Mouse (Mus musculus) left cerebral cortex, adult 9 months (tissue): ENCODE results near the gene Rrad.
"Not testable (repeated sequence)": the region's sequence is repeated elsewhere in the genome, so short reads cannot be mapped to it uniquely, and the experiment has no call there.

Experiments used
- DNase-seq, 2 experiments: peaks; one replicate each; pipeline ENCODE4 v3.0.0; 2022; ENCODE audit warnings: low spot score in 2 of 2

Gene Rrad

DNA sequence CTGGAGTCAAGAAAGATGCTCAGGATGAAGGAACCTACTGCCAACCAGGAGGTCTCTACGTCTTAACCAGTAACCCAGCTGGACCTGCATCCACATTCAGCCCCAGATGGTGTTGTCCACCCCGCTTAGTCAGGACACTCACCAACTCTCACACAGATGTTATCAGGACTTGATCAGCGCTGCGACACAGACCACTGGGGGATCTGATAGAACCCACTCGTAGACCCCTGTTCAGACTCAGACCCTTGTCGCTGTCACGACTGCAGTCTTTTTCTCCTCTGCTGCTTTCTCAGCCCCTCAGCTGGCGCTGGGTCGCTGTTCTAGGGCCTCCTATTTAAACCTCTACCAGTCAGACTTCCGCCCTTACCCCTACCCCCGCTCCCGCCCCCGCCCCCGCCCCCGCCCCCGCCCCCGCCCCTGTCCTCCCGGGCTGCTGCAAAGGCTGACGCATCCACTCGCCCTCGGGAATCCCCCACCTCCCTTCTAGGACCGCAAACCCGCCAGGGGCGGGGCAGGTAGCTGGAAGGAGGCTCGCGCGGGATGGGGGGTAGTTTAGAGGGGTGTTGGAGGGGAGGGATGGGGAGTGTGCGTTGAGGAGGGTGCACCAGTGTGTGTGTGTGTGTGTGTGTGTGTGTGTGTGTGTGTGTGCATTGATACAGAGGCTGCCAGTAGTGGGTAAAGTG lies at the start of gene Rrad:
TSS of gene Rrad (minus strand) at position 347 of the 683 bp plus-strand sequence.
- DNase-seq = no peak

DNA sequence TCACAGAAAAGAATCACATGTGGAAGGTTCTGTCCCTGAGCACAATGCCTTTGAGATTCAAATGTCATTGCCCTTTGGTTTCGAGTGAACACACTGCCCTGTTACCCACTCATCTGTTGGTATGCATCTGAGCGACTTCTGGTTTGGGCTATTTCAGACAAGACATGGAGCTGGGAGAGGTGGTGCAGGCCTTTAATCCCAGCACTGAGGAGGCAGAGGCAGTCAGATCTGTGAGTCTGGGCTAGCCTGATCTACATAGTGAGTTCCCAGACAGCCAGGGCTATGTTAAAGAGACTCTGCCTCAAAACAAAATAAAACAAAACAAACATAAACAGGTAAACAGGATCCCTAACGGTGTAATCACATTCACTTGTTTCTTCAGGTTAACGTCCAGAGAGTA lies 24.5 kb upstream of the Rrad start:
- DNase-seq = no peak

DNA sequence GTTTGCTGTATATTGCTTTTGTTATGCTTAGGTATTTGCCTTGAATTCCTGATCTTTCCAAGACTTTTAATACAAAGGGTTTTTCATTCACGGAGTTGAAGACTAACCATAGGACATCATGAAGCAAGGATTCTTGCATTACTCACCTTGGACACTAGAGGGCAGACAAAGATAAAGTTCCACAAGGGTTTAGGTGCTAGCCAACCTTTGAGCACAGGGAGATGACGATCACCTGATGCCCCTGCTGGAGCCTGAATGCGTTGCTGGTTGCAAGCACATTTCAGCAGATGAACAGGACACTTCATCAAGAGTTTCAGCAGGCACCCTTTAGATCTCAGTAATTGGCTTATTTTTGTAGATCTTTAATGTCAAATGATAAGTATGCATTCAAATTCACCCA lies 23.9 kb upstream of the Rrad start:
- peak; percentile 51 to 94 for DNase-seq

GRCm38 (mm10) chr8:104644187-104644586 lies 13.1 kb upstream of the Rrad start:
- not testable (repeated sequence) for DNase-seq

DNA sequence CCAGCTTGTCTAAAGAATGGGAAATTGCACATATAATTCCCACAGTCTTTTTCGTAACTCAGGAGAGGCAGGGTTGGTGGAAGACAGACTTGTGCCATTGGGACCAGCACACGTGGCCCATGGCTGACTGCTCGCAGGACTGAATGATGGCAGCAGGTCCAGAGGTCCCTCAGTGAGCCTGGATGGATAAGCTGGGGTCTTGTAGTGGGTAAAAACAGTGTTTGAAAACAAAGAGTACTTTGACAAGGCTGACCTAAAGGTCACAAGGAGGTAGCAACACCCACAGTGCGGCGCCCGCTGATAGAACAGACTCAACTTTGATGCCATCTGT lies 11.2 kb upstream of the Rrad start:
- DNase-seq = no peak

DNA sequence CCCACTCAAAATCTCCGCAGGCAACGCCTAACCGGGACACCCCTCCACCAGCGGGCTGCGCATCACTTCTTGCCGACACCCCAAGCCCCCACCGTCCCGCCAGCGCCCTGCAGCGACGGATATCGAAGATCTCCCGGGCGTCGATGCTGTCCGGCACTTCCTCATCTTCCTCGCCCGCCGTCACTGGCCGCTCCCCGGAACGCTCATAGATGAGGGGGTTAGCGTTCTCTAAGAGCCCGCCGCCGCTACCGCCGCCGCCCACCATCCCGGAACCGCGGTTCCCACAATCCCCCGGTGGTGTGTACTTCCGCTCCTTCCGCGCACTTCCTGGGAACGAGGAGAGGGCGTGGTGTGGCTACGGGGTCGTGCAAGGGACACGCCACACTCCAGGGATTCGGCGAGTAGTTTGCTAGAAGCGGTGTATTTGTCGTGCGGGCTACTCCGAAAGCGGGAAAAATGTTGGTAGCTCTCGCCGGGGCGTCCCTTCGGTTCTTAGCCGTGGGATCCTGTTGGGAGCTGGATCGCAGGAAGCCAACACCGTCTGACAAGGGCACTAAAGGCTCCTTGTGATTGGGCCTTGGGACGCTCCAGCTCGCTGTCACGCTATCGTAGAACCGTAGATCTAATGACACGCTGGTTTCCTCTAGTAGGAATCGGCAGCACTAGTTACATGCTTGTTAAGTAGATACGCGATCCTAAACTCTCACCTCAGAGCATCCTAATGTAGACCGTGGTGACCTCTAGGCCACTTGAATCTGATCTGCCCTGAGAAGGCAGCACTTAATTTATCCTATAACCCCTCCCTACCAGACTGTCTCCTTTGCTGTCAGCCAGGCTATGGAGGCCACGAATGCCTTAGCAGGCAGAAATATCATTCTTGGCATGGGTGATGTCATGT lies 10.5 kb upstream of the Rrad start, which contains the start of gene Ciao2b:
TSS of gene Ciao2b (minus strand) at position 540 of the 898 bp plus-strand sequence.
- DNase-seq = peak; percentile 61 to 86

DNA sequence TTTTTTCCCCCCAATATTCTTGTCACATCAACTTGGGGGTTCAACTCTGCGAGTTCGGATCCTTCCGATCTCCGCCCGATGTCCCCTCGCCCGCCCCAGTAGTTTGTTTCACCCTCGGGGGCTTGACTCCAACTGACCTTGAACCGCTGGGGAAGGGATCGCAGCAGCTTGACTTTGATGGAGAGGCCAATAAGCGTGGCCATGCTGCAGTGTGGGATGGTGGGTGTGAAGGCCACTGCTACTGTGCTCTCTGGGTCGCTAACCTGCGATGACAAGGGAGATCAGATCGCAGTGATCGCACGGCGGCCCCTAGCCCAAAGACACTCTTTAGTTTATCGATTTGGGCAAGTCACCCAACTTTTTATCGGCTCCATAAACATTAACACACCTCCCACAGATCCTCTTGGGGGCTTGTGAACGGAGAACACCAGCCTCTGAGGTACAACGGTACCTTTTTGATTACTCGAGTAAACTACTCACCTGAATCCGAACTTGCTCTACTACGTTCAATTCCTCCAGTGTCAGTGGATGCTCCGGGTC lies 9.8 kb upstream of the Rrad start:
- DNase-seq = no peak

DNA sequence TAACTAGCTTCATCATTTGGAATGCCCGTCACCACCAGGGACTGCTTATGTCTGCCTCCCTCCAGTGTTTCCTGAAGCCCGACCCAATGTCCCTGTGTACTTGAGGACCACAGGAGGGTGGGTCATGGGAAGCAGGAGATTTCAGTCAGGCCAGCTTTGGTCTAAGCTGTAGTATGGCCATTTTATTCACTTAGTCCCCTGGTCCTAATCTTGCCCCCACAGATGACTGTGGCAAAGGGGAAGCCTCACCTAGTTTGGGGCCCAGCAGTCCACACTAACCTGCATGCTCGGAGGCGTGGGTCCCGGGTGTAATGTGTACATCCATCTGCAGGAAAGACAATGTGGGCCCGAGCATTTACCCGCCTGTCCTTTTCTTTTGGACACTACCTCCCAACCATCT lies 9.1 kb upstream of the Rrad start:
- DNase-seq = no peak

GRCm38 (mm10) chr8:104638010-104638409 lies 6.9 kb upstream of the Rrad start:
- no peak for DNase-seq

GRCm38 (mm10) chr8:104635004-104635710 lies 4.0 kb upstream of the Rrad start:
- DNase-seq = no peak

- no peak for DNase-seq
Observed at GRCm38 (mm10) chr8:104633156-104633744, 2.1 kb upstream of the Rrad start.

- peak in 1 of 2 experiments; percentile 60 for DNase-seq
Observed at GRCm38 (mm10) chr8:104632486-104632885, 1.4 kb upstream of the Rrad start.

- DNase-seq = no peak
Observed at GRCm38 (mm10) chr8:104631975-104632374, 848 bp upstream of the Rrad start.

GRCm38 (mm10) chr8:104630574-104630973 lies 553 bp downstream of the Rrad start:
- no peak for DNase-seq

DNA sequence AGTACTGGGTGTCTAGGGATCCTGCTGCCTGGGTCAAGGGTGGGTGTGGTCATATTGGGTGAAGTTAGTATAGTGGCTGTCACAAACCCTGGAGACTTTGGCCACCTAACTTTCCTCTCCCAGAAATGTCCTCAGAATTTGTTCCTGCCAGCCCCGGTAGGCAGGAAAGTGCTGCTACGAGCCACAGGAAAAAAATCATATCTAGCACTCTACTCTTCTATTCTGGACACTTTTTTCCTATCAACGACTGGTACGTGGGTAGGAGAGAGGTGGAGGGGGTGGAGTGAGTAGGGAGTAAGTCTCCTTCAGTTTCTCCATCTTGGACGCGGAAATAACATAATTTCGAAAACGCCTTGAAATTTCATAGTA lies 1.0 kb downstream of the Rrad start:
- no peak for DNase-seq

- DNase-seq = no peak
Observed at GRCm38 (mm10) chr8:104629306-104630110, 1.6 kb downstream of the Rrad start.

DNA sequence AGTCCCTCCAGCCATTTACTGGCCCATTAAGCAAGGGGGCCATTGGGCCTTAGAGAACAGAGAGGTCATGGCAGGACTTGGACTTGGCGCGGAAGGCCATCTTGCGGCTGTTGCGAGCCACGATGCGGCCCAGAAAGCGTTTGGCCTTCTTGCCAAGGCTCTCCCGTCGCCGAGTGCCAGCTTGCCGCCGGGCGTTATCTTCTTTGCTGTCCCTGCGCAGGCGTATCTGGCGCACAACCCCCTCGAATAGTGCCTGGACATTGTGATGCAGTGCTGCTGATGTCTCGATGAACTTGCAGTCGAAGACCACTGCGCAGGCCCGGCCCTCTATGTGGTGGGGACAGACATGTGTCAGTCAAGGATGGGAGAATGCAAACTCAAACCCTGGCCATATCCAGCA lies 2.7 kb downstream of the Rrad start:
- no peak for DNase-seq

- no peak for DNase-seq
Observed at GRCm38 (mm10) chr8:104627065-104627740, 3.9 kb downstream of the Rrad start.

- DNase-seq = no peak
Observed at GRCm38 (mm10) chr8:104624161-104624560, 7.0 kb downstream of the Rrad start, which contains the start of gene Cdh16. Cdh16 (minus strand) TSS chr8:104624396.

- no peak for DNase-seq
Observed at GRCm38 (mm10) chr8:104620765-104621164, 10.4 kb downstream of the Rrad start.
